Mouse (Mus musculus) heart, adult 11 months (tissue): ENCODE results near the gene Sec24b.

ENCODE experiments used
- DNase-seq: peaks from one replicate; pipeline ENCODE4 v3.0.0; 2022

The Sec24b gene

DNA sequence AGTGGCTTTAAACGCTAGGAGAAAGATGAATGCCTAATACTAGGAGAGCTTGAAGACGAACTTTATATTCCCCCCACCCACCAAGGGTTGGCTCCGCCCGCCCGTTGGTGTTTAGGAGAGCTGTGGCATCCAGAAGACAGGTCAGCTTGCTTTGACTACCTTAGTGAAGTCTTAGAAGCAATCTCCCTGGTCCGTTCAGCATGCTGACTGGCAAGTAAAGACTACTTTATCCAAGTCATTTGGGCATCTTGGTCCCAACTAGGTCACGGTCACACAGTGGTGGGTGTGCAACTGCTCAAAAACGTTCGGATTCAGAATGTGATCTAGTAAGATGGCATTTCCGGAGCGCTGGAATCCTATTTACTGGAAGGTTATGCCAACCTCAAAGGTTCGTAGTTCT lies at the start of gene Sec24b:
Sec24b (minus strand) TSS at position 273 of the 400 bp plus-strand sequence.
- DNase-seq = peak; percentile 91

DNA sequence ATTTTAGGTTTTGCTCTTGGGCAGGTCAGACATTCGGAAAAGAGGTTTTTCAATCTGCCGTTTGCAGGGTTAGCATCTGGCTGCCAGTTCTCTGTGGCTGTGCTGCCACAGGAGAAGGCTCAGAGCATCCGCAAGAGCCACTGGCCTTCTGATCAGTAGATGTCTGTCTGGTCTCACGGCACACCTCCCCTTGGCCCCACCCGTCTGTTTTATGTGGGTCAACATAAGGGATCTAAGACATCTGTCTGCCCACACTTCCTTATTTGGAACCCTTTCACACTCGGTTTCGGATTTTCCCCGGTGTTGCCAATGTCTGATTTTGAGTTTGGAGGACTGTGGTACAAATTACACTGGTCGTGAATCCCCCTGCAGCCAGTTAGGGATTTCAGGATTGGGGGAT lies 43.1 kb upstream of the Sec24b start:
- no peak for DNase-seq

DNA sequence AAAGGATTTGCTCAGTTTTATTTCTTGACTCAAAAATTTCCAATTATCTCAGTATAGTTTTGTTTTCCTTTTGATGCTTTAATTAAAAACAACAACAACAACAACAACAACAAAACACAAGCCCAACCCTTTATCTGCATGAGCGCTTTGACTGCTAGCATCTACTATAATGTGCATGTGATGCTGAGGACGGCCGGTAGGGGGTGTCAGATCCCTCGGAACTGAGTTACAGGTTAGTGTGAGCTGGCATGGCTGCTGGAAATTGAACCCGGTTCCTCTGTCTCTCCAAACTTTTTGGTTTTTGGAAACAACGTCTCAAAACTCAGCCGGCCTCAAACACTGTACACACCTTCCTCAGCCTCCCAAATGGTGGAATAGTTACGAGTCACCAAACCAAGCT lies 42.1 kb upstream of the Sec24b start:
- no peak for DNase-seq

DNA sequence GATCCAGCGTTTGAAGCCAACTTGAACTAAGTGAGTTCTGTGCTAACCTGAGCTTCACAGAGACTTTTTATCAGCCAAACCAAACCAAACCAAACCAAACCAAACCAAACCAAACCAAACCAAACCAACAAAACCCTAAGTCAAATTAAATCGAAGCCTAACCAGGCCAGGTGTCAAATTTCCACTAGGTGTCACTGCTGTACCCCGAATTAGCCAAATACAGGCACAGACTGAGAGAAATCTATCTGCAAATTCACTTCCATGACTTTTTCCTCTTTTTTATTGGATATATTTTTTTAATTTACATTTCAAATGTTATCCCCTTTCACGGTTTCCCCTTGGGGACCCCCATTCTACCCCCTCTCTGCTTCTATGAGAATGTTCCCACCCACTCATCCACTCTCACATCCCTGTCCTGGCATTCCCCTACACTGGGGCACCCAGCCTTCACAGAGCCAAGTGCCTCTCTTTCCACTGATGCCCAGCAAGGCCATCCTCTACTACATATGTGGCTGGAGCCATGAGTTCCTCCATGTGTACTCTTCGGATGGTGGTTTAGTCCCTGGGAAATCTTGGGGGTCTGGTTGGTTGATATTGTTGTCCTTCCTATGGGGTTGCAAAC lies 33.9 kb upstream of the Sec24b start:
- no peak for DNase-seq

DNA sequence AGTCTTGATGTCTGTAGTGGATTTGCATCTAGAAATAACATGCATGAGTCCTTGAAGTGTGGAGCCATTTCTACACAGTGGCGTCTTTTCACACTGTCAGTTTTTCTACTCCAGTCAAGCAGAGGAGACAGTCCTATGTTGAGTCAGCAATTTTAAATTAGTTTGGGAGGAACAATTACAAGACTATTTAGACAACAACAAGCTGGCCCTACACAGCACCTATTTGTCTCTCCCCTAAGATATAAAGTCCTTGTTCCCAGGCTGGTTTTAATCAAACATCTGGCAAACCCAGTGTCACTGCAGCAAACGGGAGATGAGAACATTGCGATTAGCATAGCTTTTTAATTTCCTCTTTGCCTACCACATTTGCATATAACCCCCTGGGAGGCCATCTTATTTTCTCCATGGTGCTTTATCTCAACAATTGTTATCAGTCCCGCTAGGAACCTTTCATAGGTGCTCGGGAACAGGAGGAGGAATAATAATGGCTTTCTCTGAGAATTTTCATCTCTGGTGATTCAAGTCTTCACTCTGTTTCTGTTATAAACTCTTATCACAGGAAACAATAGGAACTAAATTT lies 32.9 kb upstream of the Sec24b start:
- no peak for DNase-seq

DNA sequence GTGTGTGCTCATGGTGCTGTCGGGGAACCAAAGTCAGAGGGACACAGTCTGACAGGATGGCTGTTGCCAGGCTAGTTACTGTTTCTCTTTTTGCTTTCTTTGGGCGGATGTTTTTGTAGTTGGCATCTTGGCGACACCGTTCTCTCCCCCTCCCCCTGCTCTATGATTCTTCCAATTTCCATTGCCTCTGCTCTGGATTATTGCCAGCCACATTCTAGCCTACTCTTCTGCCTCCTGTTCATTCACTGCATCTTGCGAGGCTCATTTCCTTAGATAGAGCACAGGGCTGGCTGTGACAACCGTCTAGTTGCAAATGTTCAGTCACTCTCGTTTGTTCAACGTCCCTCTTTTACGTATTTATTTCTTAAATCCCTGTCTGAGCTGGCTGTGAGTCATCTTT lies 29.1 kb upstream of the Sec24b start:
- no peak for DNase-seq

DNA sequence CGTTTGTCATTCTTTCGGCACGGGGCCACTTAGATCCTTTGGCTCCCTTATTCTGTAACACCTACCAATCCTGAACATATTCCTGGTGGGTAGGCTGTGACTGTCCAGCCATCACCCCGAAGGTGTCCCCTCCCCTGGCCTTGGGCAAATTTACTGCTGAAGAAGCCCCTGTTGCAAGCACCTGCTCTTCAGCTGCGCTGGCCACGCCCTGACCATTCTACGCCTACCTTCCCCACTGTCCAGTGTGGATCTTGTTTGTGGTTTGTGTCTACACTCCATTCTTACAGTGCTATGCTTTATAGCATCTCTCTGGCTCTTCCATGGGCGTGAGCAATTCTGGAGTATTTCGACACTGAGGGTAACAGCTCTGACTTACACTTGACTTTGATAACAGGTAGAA lies 27.3 kb upstream of the Sec24b start:
- DNase-seq = peak; percentile 54

DNA sequence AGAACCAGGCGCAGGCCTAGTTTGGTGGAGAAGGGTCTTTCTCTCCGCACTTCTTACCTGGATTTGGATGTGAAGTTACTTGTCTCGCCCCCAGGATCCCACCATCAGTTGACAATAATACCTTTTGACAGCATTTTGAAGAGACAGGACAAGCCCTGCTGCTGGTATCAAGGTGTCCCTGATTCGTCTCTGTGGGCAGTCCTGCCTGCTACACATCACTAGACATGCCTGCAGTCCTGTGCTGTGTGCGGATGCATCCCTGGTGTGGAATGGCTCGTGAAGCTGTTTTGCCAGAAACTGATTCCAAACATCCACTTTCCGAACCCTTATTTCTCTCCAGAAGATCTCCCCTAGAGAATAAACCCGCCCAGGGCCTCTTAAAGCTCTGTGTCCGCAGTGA lies 26.1 kb upstream of the Sec24b start:
- peak; percentile 83 for DNase-seq

DNA sequence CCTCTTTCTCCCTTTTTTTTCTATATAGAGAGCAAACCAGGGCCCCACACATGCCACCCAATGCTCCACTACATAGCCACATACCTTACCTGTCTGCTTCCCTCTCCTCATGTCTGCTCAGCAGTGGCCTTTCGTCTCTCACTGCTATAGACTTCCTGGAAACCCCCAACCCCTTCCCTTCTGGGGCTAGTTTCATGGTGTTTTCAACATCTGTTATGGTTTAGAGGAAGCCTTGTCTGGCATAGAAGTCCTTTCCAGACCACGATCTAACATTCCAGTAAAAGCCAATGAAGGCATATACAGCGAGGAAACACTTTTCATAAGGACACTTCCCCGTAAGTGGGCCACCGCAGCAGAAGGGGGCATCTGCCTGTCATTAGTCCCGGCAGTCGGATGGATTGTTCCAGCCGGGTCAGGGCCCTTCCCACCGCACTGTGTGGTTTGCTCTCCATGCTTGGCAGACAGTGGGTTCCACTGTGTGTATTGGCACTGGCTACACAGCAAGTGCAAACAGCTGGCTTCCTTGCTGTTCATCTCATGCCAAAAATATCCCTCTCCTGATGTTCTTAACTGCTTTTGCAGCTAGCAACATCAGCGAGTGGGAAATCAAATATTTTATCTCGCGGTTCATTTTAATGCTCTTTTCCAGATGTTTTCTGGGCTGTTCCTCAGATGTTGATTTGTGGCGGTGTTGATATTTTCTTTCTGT lies 25.2 kb upstream of the Sec24b start:
- peak; percentile 96 for DNase-seq

DNA sequence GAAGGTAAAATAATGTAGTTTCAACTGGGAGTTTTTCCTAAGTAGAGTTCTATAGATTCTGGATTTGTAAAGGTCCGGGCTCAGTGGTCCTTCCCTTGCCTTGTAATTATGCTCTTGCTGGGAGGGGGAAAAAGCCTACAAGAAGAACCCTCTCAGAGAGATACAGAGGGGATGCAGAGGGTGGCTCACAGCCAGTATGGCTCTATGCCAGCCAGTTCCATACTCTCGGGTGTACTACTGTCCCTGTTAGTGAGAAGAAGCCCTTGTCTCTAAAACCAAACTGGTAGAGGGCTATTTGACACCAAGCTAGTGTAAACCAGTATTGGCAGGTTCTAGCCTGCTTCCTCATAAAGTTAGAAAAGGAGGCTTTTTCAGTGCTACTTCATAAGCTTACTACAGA lies 22.0 kb upstream of the Sec24b start:
- DNase-seq = peak; percentile 57

DNA sequence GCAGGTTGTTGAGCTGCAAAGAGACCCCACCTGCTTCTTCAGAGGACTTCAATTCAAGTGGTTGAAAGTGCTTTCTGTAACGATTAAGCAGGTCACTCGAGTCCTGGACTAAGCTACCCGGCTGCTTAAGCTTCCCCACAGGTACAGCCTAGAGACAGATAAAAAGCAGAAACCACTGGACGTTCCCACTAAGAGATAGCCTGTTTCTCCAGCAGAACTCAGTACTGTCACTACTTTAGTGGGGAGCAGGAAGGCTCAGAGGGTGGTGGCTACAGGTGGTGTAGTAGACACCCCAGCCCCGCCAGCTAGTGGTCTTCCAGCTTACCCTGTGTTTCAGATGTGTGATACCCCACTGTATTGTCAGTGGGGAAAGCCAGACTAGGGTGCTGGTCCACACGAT lies 19.3 kb upstream of the Sec24b start:
- DNase-seq = peak; percentile 75

DNA sequence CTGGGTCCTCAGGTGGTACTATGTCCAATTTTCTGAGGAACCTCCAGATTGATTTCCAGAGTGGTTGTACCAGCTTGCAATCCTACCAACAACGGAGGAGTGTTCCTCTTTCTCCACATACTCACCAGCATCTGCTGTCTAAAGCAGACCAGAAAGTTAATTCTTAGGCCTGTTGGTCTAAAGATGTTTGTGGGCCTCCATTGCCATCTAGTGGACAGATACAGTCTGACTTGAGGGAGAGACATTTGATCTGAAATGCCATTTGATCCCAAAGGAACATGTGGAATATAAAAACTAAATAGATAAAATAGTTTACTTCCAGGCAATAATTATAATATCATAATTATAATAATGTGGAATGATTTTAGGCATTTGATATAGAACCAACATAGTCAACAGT lies 18.4 kb upstream of the Sec24b start:
- peak; percentile 80 for DNase-seq

DNA sequence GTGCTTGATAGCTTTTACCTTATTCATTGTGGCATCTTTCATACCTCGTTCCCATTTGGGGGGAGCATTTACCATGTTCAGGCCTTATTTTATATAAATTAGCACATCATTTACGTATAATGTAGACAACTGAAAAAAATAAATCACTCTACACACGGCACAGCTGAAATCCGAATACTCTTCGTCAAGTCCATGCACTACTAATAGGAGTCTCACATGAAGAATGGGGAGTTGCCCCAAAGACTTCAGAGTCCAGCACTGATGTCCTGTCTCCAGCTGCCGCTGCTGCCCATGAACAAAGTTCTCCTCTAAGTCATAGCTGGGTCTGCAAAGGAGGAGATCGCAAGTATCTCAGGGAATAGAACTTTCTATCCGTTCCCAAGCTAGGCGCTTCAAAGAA lies 15.9 kb upstream of the Sec24b start:
- DNase-seq = peak; percentile 57

DNA sequence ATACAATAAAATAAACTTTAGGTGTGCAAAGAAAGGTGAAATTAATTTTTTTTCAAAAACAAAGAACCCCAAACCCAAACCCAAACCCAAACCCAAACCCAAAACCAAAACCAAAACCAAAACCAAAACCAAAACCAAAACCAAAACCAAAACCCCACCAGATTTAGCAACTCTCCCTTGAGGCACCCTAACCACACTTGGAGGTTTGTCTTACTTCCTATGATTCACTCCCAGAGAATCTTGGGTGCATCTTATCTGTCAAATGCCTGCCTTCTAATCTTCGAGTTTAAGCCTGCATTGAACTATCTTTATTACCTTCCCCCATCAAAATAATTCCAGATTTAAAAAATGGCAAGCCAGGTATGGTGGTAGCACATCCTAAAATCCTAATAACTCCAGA lies 14.4 kb upstream of the Sec24b start:
- DNase-seq = no peak

DNA sequence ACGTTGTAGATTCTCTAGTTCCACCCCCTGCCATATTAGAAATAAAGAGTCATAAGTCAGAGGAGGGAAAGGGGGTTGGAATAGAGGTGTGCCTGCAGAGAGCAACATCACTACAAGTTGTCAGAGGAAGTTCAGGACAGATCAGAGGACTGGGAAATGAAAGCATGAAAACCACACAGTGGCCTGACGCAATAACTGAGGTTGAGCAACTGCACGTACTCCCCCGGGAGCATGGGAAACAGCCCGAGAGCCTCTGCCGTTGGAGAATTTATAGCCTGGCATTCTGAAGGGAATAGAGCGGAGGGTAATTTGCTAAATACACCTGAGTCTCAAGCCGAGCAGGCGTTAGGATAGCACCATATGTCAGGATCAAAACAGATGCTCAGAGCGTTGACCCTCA lies 11.7 kb upstream of the Sec24b start:
- DNase-seq = peak; percentile 93

DNA sequence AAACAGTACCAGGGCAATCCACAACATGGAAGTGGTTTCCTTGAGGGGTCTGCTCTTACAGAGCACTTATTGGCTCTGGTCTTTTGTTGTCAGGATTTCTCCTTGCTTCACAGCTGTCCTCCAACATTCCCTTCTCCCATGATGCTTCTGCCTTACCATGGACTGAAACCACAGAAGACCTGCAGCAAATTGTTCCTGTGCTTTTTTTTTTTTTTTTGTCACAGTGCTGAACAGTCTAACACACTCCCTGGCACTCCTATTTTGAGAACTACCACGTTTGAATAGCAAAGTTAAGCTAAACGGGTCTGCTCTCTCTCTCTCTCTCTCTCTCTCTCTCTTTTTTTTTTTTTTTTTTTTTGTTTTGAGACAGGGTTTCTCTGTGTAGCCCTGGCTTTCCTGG lies 10.6 kb upstream of the Sec24b start:
- DNase-seq = no peak

DNA sequence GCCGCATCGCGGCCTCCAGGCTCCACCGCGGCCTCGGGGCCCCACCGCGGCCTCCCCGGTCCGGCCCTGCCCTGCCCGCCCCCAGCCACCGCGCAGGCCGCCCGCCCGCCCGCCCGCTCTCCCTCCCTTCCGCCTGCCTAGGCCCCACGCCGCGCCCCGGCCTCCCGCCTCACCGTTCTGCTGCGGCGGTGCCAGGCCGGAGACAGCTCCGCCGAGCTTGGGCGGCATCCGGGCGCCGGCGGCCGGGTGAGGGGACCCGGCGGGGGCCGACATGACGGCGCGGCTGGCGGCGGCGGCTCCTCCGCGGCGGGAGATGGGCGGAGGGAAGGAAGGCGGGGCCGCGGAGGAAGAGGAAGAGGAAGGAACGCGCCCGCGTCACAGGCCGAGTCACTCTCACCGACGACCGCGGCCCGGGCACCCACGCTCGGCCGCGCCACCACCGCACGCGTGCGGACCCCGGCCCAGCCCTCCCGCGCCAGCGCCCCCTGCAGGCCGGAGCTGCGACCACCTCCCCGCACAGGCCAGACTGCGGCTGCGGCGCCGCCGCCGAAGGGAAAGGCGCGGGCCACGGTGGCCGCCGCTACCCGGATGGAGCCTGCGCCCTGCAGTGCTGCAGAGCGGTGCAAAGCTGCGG lies 840 bp downstream of the Sec24b start:
- DNase-seq = peak; percentile 99

DNA sequence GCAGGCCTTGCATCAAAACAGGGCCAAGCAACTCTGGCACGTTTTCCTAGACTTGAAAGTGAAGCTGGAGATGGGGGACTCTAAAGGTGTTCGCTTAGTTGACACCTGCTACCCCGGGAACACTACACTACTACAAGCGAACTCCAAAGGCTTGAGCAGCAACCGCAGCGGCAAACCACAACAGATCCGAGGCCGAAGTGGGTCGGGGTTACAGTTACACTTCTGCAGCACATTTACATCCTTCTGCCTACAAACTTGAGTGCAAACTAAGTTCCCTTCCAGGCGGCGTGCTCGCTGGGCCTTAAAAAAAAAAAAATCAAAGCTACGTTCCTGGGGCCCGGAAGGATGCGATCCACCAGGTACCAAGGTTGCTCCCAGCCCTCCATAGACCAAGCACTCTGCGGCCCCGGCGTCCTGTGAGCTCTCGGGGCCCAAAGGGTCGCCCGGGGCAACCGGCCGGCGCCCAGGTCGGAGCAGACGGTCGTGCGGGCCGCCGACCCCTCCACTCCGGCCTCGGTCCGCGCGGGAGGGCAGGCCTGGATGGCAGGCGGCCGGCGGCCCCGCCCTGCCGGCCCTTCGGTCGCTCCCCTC lies 1.5 kb downstream of the Sec24b start:
- DNase-seq = peak; percentile 90

DNA sequence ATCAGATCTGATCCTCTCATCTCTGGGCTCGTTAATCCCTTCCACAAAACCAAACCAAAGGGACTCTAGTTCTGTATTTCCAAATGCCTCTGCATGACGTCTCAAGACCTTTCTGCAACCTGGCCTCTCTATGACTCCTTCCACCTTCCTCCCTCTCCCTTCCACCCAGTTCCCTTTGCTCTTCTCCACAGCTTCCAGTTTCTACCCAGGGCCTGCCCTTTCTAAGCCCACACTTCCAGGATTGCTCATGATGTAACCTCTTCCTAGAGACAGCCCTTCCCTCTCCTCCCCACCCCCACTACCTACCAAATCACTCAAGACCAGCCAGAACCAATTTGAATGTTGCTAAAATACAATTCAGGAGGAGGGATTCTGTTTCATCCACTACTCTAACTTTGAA lies 2.9 kb downstream of the Sec24b start:
- peak; percentile 92 for DNase-seq

DNA sequence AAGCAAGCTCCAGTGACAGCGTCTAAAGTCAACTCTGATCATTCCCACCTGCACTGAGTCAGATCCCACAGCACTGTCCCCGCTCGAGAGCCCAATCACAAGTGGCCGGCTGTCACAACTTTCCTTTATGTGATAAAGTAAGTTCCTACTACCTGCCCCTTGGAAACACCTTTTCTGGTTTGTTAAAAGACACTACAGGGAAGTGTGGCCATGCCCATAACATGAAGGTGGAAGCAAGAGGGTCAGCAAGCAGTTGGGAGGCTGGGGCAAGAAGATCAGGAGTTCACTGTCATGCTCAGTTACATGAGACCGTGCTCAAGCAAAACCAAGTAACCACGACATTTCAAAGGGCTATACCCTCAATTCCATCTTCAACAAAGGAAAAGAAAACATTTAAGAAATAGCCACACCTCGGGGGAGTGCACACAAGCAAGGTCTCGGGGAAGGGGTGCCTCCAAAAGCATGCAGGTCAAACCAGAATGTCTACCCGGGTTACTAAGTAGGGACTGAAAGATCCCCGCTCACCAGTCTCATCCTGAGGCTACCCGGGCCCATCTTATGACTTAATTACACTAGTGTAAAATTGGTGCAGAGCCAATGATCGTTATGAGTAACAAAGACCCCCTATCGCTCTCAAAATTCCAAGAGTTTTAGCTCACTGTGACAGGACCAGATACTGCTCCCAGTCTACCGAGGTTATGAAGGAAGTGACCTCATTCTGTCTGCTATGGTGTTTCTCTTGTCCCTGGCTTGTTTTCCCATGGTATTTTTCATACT lies 3.6 kb downstream of the Sec24b start:
- peak; percentile 81 for DNase-seq

DNA sequence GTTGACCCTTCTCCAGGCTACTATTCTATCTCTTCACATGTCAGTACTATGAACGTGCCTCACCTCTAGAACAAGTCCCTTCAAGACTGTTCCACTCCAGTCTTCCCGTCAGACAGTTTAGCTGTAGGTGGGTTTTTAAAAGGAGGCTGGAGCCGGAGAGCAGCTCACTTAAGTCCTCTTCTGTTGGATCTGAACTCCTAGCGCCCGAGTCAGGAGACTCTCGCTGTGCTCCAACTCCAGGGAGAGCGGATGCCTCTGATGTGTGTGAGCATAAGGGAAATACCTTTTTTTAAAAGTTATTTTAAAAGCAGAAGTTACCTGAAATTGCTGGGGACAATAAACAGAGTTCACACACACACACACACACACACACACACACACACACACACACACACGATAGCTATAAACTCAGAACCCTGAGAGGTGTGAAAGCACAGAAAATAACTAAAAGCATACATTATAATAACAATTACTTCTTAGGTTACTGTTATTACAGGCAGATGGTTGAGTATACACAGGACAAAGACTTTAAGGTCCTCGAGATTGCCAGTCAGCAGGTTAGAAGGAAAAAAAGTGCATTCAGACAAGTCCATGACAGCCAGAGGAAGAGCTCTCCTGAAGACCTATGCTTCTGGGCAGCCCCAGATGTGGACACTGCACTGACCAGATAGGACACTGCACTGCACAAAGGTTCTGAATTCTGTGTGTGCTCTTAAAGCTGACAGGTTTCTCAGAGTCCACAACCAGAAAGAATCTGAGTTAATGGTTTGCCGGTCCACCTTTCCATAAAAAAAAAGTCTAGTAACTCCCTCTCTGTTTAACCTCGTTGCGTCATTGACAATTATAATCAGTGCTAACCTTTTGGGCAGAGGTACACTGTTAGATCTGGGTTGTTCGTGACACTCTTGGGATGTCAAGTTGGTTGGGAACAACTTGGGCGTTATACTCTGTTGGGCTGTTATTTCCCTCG lies 5.7 kb downstream of the Sec24b start:
- peak; percentile 78 for DNase-seq

DNA sequence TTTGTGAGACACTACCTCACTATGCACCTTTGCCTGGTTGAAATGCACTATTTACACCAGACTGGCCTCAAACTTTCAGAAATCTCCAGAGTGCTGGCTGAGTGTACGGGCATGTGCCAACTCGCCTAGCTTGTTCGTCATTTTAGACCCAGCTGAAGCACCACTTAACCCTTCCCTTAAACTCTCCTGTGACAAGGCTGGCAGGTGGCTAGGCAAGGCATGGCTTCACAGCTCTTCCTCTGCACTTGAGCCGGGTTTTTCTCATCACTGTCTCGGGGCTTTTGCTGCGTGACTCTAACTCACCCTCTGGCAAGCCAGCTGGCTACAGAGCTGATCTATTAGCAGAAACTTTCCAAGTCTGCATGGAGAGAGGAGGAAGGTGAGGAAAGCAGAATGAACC lies 6.8 kb downstream of the Sec24b start:
- DNase-seq = peak; percentile 82
